In genomic region chr16:30820761-30821160, GRCm38 (mm10) we compare ENCODE assay signal across 9 mouse cellular contexts.
DNase-seq lines count a peak whose midpoint lies in the region; ATAC-seq and TF ChIP-seq lines count a peak whose summit lies in the region.
"Had no signal": no experiment of that assay in that cellular context is flagged by ENCODE, and none has a peak within 500 bp of the region (broad histone marks: within the 10 kb centered on the region; RNA-seq: fewer than 3 reads in every experiment).

No protein-coding gene starts in this region.

- H3K4me3 ChIP-seq in forebrain, embryonic 12.5 days (replicated peaks), result no peak overlapping the region
- no peak overlapping the region for H3K4me3 ChIP-seq in forebrain, embryonic 11.5 days (ENCODE audit: low read depth, low read length)
- H3K4me3 ChIP-seq in layer of hippocampus, adult 2 months, result no peak overlapping the region; the same call in 1 of the 2 replicates
- no peak overlapping the region for H3K4me3 ChIP-seq in hindbrain, embryonic 12.5 days
- H3K4me3 ChIP-seq in neural tube, embryonic 13.5 days, result no peak overlapping the region

- peaks cover 13% of the 10 kb centered on the region for H3K4me1 ChIP-seq in forebrain, embryonic 12.5 days
- H3K4me1 ChIP-seq in forebrain, embryonic 11.5 days (replicated peaks; ENCODE audit: control insufficient read depth, insufficient read depth, low read length), result no peaks in the 10 kb centered on the region
- H3K4me1 ChIP-seq in hindbrain, embryonic 12.5 days, result peaks cover 12% of the 10 kb centered on the region
- H3K4me1 ChIP-seq in neural tube, embryonic 13.5 days (replicated peaks), result peaks cover 20% of the 10 kb centered on the region

- no peak overlapping the region for H3K9ac ChIP-seq in forebrain, embryonic 12.5 days
- no peak overlapping the region for H3K9ac ChIP-seq in forebrain, embryonic 11.5 days (ENCODE audit: low read length)
- H3K9ac ChIP-seq in hindbrain, embryonic 12.5 days, result 0 out of 2 replicates have a peak overlapping the region, but pooled peaks have one; percentile 42
- no peak overlapping the region for H3K9ac ChIP-seq in neural tube, embryonic 13.5 days
- H3K9ac ChIP-seq: liver, embryonic 14.5 days had no signal

- 0 out of 2 replicates have a peak overlapping the region, but pooled peaks have one; percentile 14 for H3K27ac ChIP-seq in forebrain, embryonic 12.5 days
- H3K27ac ChIP-seq in forebrain, embryonic 11.5 days (ENCODE audit: low read depth, low read length), result no peak overlapping the region
- H3K27ac ChIP-seq in layer of hippocampus, adult 2 months, result peak overlapping the region; percentile 43; the same call in 1 of the 2 replicates
- no peak overlapping the region for H3K27ac ChIP-seq in hindbrain, embryonic 12.5 days
- H3K27ac ChIP-seq in neural tube, embryonic 13.5 days (replicated peaks), result peak overlapping the region; percentile 46
- H3K27ac ChIP-seq: liver, embryonic 14.5 days had no signal

- 0 out of 2 replicates have a peak overlapping the region, but pooled peaks have one; percentile 42 for H3K4me2 ChIP-seq in forebrain, embryonic 12.5 days
- no peak overlapping the region for H3K4me2 ChIP-seq in forebrain, embryonic 11.5 days (ENCODE audit: low read depth, low read length, severe bottlenecking)
- peak overlapping the region; percentile 45; the same call in 1 of the 2 replicates for H3K4me2 ChIP-seq in hindbrain, embryonic 12.5 days (replicated peaks)
- H3K4me2 ChIP-seq in neural tube, embryonic 13.5 days, result peak overlapping the region; percentile 43

- H3K27me3 ChIP-seq in forebrain, embryonic 12.5 days, result 0 out of 2 replicates have a peak, but pooled peaks cover 4% of the 10 kb centered on the region
- no peaks in the 10 kb centered on the region for H3K27me3 ChIP-seq in forebrain, embryonic 11.5 days (ENCODE audit: control insufficient read depth, insufficient read depth, low read length)
- H3K27me3 ChIP-seq in hindbrain, embryonic 12.5 days, result no peaks in the 10 kb centered on the region
- H3K27me3 ChIP-seq in neural tube, embryonic 13.5 days, result no peaks in the 10 kb centered on the region

- no peaks in the 10 kb centered on the region for H3K36me3 ChIP-seq in forebrain, embryonic 12.5 days (replicated peaks)
- H3K36me3 ChIP-seq in forebrain, embryonic 11.5 days (ENCODE audit: control insufficient read depth, insufficient read depth, low read length), result no peaks in the 10 kb centered on the region
- no peaks in the 10 kb centered on the region for H3K36me3 ChIP-seq in hindbrain, embryonic 12.5 days
- no peaks in the 10 kb centered on the region for H3K36me3 ChIP-seq in neural tube, embryonic 13.5 days

- no peak for DNase-seq in forebrain, embryonic 11.5 days (ENCODE audit: low spot score)
- no peak for DNase-seq in layer of hippocampus, adult 2 months (ENCODE audit: low spot score in 2 of 2)
- no peak for DNase-seq in layer of hippocampus, adult 9-11 months
- DNase-seq in left cerebral cortex, adult 8-10 months (ENCODE audit: low spot score in 2 of 2), result no peak

- WGBS in forebrain, embryonic 12.5 days, result 84% methylated on average over 4 of the region's 4 CpGs
- 80% methylated on average over 4 of the region's 4 CpGs for WGBS in forebrain, embryonic 11.5 days
- 76% methylated on average over 4 of the region's 4 CpGs for WGBS in hindbrain, embryonic 12.5 days
- WGBS in neural tube, embryonic 13.5 days, result 73% methylated on average over 4 of the region's 4 CpGs

- no peak for TF ChIP-seq CTCF in layer of hippocampus, adult 2 months (conservative IDR thresholded peaks at IDR 0.05)

- no peak for ATAC-seq in forebrain, embryonic 12.5 days (ENCODE audit: low FRiP score)
- ATAC-seq in forebrain, embryonic 11.5 days (replicated peaks; ENCODE audit: low FRiP score), result no peak
- ATAC-seq in hindbrain, embryonic 12.5 days (ENCODE audit: low FRiP score), result no peak
- no peak for ATAC-seq in neural tube, embryonic 13.5 days (ENCODE audit: low read depth)
- ATAC-seq in megakaryocyte-erythroid progenitor cell, adult 5-6 weeks (replicated peaks; ENCODE audit: low FRiP score, low TSS enrichment, poor library complexity, severe bottlenecking), result no peak

- H3K9me3 ChIP-seq in forebrain, embryonic 12.5 days, result no peaks in the 10 kb centered on the region
- H3K9me3 ChIP-seq in forebrain, embryonic 11.5 days (ENCODE audit: control insufficient read depth, low read length), result no peaks in the 10 kb centered on the region
- H3K9me3 ChIP-seq in hindbrain, embryonic 12.5 days (replicated peaks), result no peaks in the 10 kb centered on the region
- H3K9me3 ChIP-seq in neural tube, embryonic 13.5 days, result no peaks in the 10 kb centered on the region

Comparison
In these comparisons a context has a peak if more than half of its experiments do, and no peak if none do; other contexts are left out.
1. H3K27ac ChIP-seq: peak in forebrain, embryonic 12.5 days (single experiment), layer of hippocampus, adult 2 months (single experiment) and neural tube, embryonic 13.5 days (single experiment); none in forebrain, embryonic 11.5 days (single experiment) and hindbrain, embryonic 12.5 days (single experiment).